Mouse (Mus musculus) inflammation-experienced regulatory T-cells, adult 6 months (primary cell): Measurements from ENCODE around the gene Spata25. TPM values are rescaled to one million over a fixed set of nuclear protein-coding genes. Genes with fewer than 3 reads are reported as not detected.
"Not testable (repeated sequence)": the region's sequence is repeated elsewhere in the genome, so short reads cannot be mapped to it uniquely, and the experiment has no call there.

Experiments
- ATAC-seq: one replicate; pipeline ENCODE4 v1.8.0; 2017
- polyA plus RNA-seq, 3 experiments: library from polyadenylated mRNA; unstranded; fragments of 100-300 nt; shearing (Covaris generic); gene quantifications; one replicate each; pipeline ENCODE4 v1.2.1; 2017

Spata25 gene
- not detected for polyA plus RNA-seq

DNA sequence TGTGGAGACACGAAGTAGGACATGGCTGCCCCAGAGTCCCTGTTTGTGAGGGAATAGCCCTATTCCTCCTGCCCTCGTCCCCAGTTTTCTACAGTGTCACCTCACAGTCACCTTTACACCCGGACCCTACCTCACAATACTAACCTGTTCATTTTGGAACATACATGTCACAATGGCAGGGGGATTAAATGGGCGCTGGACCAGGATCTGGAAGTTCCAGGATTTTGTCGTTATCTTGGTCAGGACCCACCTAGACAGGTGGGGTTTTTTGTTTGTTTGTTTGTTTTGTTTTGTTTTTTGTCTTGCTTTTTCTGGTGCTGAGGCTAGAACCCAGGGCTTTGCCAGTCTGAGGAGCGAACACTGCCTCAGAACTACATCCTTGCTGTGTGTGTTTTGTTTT is at the start of gene Spata25:
Spata25 (minus strand) TSS at position 101 of the 400 bp plus-strand sequence.
- no peak for ATAC-seq

DNA sequence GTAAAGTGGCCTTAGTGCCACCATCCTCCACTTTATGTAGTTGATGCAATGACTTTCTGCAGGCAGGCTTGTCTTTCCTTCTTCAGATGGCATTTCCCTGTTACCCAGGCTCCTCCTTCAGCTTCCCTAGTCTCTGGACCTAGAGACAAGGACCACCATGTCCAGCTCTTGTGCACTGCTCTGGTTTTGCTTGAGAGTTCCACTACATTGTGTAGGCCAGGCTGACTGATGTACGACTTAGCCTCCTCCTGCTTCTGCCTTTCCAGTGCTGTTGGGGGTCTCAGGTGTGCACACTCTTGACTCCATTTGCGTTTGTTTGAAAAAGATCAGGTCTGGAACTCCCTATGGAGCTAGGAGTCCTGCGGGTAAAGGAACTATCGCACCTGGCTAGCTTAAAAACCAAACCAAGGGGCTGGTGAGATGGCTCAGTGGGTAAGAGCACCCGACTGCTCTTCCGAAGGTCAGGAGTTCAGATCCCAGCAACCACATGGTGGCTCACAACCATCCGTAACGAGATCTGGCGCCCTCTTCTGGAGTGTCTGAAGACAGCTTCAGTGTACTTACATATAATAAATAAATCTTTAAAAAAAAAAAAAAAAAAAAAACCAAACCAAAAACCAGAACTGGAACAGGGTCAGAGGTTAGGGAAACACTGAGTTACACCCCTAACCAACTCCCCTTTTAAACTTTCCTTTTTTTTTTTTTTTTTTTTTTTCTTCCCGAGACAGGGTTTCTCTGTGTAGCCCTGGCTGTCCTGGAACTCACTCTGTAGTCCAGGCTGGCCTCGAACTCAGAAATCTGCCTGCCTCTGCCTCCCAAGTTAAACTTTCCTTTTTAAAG is 49.3 kb upstream of the Spata25 start:
- not testable (repeated sequence) for ATAC-seq

DNA sequence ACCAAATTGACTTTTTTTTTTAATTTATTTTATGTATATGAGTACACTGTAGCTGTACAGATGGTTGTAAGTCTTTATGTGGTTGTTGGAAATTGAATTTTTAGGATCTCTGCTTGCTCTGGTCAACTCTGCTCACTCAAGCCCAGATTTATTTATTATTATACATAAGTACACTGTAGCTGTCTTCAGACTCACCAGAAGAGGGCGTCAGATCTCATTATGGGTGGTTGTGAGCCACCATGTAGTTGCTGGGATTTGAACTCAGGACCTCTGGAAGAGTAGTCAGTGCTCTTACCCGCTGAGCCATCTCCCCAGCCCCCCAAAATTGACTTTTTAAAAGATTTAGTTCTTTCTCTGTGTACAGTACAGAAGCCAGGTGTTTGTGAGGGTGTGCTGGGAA is 47.3 kb upstream of the Spata25 start:
- not testable (repeated sequence) for ATAC-seq

DNA sequence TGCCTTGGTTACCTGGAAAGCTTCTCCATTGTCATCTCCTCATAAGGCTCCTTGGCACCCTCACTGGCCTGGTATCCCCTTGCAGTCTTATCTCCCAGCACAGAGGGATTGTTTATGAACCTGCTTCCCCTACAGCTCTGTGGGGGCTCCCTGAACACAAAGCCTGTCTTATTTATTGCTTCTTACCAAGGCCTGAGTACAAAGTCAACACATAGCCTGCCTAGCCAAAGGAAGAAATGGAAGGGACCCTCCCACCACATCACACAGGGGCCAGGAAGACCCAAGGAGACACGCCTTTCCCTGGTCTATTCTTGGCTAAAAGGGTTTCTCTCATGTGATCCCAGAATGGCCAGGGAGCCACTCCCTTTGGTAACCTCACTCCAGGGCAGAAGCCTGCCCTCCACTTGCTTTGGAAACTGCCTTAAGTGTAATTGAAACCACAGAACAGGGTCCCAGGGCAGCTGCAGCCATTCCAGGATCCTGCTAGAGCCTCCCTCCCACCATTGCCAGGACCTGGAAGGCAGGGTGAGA is 46.0 kb upstream of the Spata25 start:
- ATAC-seq = no peak

DNA sequence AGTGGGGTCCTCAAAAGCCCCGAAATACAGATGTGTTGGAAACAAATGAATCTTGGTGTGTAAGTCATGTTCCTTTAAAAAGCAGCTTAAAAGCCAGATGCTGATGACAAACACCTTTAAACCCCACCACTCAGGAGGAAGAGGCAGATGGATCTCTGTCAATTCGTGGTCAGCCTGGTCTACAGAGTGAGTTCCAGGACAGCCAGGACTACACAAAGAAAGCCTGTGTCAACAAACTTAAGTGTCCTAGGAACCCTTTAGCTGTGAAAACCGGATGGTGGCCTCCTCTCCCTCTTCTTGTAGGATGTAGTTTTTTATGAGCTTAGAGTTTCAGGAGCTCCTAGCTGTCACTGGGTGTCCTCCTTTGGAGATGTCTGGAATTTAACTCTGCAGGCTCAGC is 45.3 kb upstream of the Spata25 start:
- no peak for ATAC-seq

DNA sequence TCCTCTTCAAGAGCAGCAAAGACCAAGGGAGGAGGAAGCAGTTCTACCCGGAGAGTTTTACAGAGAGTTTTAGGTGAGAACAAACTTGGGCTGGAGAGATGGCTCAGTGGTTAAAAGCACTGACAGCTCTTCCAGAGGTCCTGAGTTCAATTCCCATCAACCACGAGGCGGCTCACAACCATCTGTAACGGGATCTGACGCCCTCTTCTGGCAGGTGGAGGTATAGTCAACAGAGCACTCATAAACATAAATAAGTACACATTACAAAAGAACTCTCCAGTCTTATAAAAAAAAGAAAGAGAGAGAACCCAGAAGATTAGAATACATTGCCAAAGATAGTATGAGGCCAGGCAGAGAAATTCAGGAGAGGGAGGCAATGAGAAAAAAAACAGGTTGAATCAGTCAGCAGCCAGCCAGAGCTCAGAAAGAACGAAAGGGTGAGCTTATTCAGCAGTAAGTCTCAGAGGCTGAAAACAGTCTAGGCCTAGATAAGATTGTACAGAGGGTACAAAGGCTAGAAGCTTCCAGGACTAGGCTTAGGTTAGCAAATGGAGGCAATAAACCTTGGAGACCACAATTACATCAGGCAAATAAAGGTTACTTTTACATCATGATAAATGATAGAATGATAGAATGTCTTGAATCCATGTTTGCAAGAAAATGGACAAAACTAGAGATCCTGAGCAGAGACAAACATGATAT is 43.4 kb upstream of the Spata25 start:
- no peak for ATAC-seq

DNA sequence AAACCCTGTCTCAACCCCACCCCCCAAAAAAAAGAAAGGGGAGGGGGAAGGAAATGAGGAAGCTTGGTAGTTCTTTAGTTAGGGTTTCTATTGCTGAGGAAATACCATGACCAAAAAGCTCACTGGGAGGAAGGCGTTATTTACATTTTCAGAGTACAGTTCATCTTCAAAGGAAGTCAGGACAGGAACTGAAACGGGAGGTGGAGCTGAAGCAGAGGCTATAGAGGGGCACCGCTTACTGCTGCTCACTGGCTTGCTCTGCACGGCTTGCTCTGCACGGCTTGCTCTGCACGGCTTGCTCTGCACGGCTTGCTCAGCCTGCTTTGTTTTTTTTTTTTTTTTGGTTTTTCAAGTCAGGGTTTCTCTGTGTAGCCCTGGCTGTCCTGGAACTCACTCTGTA is 40.2 kb upstream of the Spata25 start:
- ATAC-seq = peak; percentile 63

DNA sequence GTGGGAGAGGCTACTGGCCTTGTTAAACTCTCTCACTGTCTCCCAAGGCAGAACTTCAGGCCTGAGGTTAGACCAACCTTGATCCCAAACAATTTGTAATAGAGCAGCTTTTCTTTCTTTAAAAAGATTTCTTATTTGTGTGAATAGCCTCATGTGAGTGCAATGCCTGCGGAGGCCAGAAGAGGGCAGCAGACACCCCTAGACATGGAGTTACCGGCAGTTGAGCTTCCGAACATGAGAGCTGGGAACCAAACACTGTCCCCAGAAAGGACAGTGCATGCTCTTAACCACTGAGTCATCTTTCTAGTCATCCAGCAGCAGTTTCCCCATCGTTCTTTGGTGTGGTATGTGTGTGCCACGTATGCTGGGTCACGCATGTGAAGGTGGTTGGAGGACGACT is 39.2 kb upstream of the Spata25 start:
- no peak for ATAC-seq

DNA sequence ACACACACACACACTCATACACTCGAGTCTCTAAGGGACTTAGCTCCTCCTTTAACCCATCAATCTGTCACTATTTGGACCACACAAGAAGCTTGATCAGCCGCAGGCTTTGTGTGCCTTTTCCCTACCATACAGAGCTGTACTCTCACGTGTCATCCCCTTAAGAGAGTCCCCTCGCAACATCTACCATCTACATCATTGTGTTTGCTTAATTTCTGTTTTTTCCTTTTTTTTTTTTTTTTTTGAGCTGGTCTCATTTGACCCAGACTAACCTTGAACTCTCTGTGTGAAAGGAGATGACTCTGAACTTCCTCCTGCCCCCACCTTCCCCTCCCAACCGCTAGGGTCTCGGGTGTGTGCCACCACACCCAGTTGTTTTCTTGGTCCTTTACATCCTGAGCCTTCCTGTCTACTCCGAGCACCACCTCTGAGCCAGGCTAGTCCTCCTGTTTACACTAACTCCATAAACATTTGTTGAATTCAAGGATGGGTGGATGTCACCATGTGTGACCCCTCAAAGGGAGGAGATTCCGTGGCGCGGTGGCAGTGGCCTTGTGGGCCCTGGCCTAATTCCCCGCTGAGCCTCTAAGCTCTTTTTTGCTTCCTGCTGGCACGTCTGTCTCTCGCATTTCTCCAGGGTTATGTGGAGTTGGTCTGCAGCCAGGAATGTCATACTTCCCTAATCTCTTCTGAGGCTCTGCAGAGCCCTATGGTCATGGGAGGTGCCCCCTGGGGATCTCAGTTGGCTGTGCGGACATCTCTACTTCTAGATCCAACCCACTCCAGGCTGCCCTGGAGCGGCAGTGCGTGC is 38.6 kb upstream of the Spata25 start:
- no peak for ATAC-seq

DNA sequence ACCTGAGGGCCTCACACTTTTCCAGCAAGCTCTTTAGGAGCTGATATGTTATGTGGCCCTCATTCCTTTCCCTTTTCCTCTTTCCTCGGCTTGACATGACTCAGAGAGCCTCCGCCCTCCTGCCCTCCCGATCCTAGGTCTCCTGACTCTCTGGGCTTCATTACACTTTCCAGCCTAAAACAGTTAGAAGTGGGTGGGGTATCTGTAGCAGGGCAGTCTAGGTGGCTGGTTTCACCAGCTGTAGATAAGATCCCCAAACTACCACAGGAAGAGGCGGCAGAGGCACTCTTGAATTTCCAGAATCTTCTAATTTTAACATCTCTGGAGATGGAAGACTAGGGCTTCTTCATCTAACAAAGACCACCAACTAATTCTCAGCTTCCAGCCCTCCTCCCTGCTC is 36.3 kb upstream of the Spata25 start:
- no peak for ATAC-seq

DNA sequence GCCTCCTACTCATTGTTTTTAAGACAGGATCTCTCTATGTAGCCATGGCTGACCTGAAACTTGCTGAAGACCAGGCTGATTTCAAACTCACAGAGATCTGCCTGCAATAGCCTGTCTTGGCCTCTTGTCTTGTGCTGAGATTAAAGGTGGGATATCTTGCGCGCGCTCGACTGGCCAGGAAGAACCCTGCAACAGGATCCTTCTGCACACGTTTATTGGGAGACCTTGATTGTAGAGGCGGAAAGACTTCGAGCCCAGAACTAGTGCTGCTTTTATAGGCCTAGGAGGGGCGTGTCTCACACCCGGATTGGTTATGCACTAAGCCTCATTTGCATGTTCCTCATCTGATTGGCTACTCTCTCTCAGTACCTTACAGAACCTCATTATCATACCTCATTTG is 35.1 kb upstream of the Spata25 start:
- not testable (repeated sequence) for ATAC-seq

DNA sequence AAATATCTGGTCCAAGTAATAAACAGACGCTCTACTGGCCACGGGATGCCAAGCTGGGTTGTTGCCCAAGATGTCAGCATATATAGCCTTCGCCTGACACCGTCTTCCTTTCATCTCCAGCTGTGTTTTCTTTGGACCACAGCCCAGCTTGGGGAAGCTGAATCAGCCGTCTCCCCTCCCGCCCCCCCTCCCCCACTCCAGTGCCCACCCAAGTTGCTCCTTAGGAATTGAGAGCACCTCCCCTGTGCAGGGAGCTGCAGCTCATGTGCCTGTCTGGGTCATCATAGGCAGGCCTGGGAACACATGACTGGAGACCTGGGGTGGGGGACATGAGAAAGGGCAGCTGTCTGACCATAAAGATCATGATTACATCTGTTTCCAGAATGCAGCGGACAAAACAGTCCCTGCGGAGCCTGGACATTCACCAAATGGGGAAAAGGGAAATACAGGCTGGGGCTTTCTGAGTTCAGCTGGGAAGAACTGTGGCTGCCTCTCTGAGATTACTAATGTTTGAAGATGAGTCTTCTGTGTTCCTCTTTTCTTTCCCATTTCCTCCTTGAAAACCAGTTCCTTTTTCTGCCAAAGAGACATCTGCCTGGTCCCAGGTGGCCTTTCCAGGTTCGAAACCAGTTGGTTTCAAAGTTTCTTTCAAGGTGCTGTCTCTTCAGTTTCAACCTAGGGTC is 34.0 kb upstream of the Spata25 start:
- no peak for ATAC-seq

DNA sequence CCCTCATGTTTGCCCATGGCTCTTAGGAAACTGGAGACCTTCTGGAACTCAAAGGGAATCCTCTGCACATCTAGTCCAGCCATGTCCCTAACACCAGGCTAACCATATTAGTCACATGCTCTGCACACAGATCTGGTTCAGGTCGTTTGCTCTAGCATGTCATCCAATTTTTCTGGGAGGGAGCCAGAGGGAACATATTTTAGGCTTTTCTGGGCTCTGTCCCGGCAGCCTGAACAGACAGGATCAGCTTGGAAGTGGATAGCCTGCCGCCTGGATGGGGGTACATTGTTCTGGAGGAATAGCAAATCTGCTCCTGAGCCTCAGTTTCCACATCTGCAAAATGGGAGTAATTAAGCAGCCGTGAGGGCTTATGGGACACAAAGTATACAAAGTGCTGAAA is 32.8 kb upstream of the Spata25 start:
- ATAC-seq = no peak

DNA sequence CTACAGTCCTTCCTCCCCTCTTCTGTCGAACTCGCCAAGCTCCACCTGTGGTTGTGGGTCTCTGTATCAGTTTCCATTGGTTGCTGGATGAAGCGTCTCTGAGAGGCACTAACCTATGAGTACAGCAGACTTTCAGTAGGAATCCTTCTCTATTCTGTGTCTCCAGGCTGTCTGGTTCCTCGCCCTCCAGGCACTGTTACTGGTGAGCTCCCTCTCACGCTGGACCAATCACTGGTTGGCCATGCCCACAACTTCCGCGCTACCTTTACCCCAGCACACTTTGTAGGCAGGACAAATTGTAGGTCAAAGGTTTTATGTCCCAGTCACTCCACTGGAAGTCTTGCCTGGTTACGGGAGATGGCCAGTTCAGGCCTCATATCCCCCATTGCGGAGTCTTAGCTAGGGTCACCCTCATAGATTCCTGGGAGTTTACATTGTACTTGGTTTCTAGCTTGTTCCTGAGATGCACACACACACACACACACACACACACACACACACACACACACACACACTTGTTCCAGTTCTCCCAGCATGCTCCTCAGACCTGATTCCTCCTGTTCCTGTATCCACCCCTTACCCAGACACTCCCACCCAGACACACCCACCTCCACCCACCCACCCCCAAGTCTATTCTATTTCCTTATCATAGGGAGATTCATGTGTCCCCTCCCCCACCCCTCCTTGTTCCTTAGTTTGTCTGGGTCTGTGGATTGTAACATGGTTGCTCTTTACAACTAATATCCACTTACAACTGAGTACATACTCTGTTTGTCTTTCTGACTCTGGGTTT is 31.5 kb upstream of the Spata25 start:
- no peak for ATAC-seq

DNA sequence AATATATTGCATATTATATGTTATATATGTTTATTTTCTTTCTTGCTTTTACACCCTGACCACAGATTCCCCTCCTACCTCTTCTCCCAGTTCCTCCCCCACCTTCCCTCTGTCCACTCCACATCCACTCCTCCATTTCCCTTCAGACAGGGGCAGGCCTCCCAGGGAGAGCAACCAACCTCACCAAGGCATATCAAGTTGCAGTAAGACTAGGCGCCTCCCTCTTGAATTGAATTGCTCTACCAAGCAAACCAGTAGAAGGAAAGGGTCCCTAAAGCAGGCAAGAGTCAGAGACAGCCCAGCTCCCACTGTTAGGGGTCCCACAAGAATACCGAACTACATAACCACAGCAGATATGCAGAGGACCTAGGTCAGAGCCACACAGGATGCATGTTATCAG is 30.8 kb upstream of the Spata25 start:
- no peak for ATAC-seq

DNA sequence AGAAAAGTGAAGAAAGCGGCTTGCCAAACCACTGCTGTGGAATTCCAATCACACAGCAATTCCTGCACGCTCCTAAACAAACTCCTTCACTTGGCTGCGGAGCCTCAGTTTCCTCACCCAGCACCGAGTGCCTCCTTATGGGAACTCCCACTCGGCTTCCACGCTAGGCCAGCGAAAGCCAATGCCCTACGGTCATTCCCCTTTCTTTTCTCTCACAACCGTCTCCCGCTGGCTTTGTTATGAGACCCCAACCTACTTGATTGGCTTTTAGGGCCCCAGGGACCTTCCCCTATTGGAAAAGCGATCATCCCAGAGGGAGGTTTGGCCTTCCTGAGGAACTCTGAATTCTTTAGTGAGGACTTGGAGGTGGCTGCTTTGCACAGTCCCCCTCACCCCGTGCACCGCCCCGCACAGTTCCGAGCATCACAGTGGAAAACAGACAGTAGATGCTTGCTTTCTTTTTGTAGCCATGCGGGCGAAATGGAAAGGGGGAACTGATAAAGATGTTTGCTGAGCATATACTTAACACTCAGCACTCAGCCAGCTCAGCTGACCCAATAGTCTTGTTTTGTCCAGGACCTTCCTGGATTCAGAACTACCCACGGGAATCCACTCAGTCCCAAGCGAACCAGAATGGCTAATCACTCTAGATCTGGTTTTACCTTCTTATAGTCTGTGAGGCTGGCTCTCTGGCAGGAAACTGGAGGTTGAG is 29.7 kb upstream of the Spata25 start:
- ATAC-seq = no peak

DNA sequence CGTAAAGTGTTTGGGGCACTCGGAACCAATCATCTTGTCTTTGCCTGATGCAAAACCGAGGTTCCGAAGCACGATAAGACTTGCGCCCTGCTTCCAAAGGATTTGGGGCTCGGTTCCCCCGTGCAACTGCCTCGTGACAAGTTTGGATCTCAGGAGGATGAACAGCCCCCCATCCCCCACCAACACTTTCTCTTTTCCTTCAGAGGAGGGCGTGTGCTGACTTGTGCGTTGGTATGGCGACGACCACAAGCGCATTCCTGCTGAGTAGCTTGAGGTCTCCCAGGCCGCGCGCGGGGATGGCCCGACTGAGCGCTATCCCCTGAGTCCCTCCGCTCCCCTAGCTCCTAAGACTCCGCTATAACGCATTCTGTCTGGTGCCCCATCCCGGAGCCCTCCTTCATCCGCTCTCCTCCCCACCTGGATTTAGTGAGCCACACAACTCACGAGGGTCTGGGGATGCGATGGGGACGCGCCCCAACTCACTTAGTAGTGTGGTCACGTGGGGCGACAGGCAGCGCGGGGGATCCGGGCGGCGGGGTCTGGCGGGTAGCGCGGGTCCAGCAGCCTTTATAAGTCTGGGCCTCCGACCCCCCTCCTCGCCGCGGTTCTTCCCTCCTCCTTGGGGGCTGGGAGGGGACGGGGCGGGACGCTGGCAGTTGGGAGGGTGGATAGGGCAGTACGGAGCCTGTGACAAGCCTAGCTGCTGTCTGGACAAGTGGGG is 28.9 kb upstream of the Spata25 start, which contains the start of gene Pltp:
Pltp (minus strand) TSS at position 611 of the 721 bp plus-strand sequence.
- ATAC-seq = peak; percentile 78

DNA sequence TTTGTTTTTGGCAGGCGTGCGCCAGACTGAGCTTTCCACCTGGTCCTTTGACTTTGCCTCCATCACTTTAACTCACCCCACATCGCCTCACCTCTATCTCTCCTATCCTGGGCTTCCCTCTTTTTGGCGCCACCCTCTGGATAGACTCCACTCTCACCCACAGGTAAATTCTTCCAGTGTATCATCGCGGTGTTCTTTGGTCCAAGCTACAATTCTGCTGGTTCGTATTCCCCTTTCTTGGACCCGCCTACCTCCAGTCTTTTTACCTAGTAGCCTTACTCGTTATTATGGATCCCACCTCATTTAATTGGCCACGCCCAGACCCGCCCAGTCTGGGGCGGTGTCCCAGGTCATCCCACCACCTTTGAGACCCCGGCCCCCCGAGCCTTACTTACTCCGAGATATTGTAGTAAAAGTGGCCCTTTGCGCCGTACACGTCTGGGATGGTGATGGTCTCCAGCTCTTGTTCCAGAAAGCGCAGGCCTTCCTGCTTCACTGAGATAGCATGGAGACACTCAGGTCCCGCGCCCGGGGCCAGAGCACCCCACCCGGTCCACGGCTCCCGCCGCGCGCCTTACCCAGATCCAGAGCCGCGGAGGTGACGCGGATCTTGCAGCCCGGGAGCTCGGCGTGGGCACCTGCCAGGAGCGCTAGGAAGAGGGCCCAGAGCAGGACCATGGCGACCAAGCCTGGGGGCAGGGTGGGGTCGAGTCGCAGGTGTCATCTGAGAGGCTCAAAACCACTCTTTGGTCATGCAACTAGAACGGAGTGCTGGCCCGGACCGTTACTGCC is 28.2 kb upstream of the Spata25 start:
- ATAC-seq = peak; percentile 42

DNA sequence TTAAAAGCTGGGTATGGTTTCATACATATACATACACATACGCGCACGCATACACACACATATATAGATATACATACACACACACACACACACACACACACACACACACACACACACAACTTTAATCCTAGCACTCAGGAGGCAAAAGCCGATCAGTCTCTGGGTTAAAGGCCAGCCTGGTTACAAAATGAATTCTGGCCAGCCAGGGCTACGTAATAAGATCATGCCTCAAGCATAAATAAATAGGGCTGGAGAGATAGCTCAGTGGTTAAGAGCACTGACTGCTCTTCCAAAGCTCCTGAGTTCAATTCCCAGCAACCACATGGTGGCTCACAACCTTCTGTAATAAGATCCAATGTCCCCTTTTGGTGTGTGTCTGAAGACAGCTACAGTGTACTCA is 27.2 kb upstream of the Spata25 start:
- not testable (repeated sequence) for ATAC-seq
